Mouse (Mus musculus) CH12.LX (cell line): ENCODE measurements around the gene Asap2. TPM values are rescaled to one million over a fixed set of nuclear protein-coding genes. Genes with fewer than 3 reads are reported as not detected.

Experiments used
- DNase-seq: peaks from one replicate; pipeline ENCODE4 v3.0.0-alpha.2; 2013; ENCODE audit errors: extremely low read depth
- H3K27ac ChIP-seq: 2 replicates; pipeline ENCODE4 v1.5.1; 2012; ENCODE audit warnings: low read depth, mild to moderate bottlenecking, control low read depth, moderate library complexity; ENCODE audit not compliant: insufficient read depth
- H3K27me3 ChIP-seq: replicated peaks from 2 replicates; pipeline ENCODE3; 2012; ENCODE audit warnings: inconsistent platforms
- H3K36me3 ChIP-seq, 2 experiments: replicated peaks in 1 of 2; 2 replicates each; pipeline versions ENCODE3 to v1.6.1; 2012; ENCODE audit warnings: inconsistent platforms in 1 of 2, low read length in 1 of 2, mild to moderate bottlenecking in 1 of 2, mixed read lengths in 1 of 2, moderate library complexity in 1 of 2; ENCODE audit not compliant: control insufficient read depth in 1 of 2, insufficient read depth in 1 of 2
- H3K4me1 ChIP-seq, 2 experiments: 2 replicates each; pipeline ENCODE4 v1.6.1; 2012; ENCODE audit warnings: inconsistent platforms in 1 of 2, moderate library complexity in 1 of 2; ENCODE audit not compliant: insufficient read depth in 2 of 2, control insufficient read depth in 1 of 2
- H3K4me2 ChIP-seq: 2 replicates; pipeline ENCODE4 v1.6.1; 2012; ENCODE audit warnings: low read depth, mild to moderate bottlenecking, control low read depth; ENCODE audit not compliant: poor library complexity, insufficient read depth, severe bottlenecking
- H3K4me3 ChIP-seq, 3 experiments: fragments of 150-350 bp in 1 of 3; sonication (generic) in 1 of 3; replicated peaks in 1 of 3; 2 replicates each; pipeline versions ENCODE3 to v1.5.1; 2011 to 2012; ENCODE audit warnings: low read depth in 2 of 3, low read length in 2 of 3, mild to moderate bottlenecking in 2 of 3, moderate library complexity in 2 of 3, control low read depth in 1 of 3, improper control_type of control experiment in 1 of 3, inconsistent platforms in 1 of 3, mixed read lengths in 1 of 3; ENCODE audit not compliant: poor library complexity in 1 of 3
- H3K79me2 ChIP-seq: replicated peaks from 2 replicates; pipeline ENCODE4 v1.6.1; 2012; ENCODE audit warnings: mild to moderate bottlenecking, moderate library complexity; ENCODE audit not compliant: control insufficient read depth, poor library complexity, insufficient read depth, severe bottlenecking; ENCODE audit errors: extremely low read depth
- H3K9ac ChIP-seq: 2 replicates; pipeline ENCODE4 v1.6.1; 2012; ENCODE audit warnings: low read depth, mild to moderate bottlenecking, control low read depth, moderate library complexity; ENCODE audit not compliant: insufficient read depth
- H3K9me3 ChIP-seq: replicated peaks from 2 replicates; pipeline ENCODE3; 2012; ENCODE audit warnings: low read length, inconsistent platforms, mixed read lengths
- CTCF ChIP-seq, 2 experiments: IDR thresholded peaks in 1 of 2; conservative IDR thresholded peaks in 1 of 2; 2 replicates each; pipeline ENCODE4 v1.5.1; 2011 to 2012; ENCODE audit warnings: low read depth in 2 of 2, low read length in 2 of 2, improper control_type of control experiment in 1 of 2, inconsistent platforms in 1 of 2, mild to moderate bottlenecking in 1 of 2, moderate library complexity in 1 of 2
- E2F4 ChIP-seq: IDR thresholded peaks from 2 replicates; pipeline ENCODE4 v1.6.1; 2011; ENCODE audit warnings: low read depth, low read length, improper control_type of control experiment; ENCODE audit not compliant: insufficient replicate concordance
- ELF1 ChIP-seq: IDR thresholded peaks from 2 replicates; pipeline ENCODE4 v1.6.1; 2014; ENCODE audit warnings: low read depth, mild to moderate bottlenecking, inconsistent platforms, low read length, improper control_type of control experiment
- EP300 ChIP-seq: IDR thresholded peaks from 2 replicates; pipeline ENCODE4 v1.6.1; 2011; ENCODE audit warnings: low read length, improper control_type of control experiment
- HCFC1 ChIP-seq: IDR thresholded peaks from 2 replicates; pipeline ENCODE4 v1.6.1; 2012; ENCODE audit warnings: low read depth, mild to moderate bottlenecking, inconsistent platforms, low read length, improper control_type of control experiment
- JUN ChIP-seq: IDR thresholded peaks from 2 replicates; pipeline ENCODE4 v1.6.1; 2011; ENCODE audit warnings: low read depth, mild to moderate bottlenecking, low read length, improper control_type of control experiment, moderate library complexity; ENCODE audit not compliant: insufficient read depth
- JUND ChIP-seq: conservative IDR thresholded peaks from 2 replicates; pipeline ENCODE4 v1.6.1; 2011; ENCODE audit warnings: low read depth, low read length, improper control_type of control experiment
- MAZ ChIP-seq: IDR thresholded peaks from 2 replicates; pipeline ENCODE4 v1.6.1; 2012; ENCODE audit warnings: low read depth, mild to moderate bottlenecking, inconsistent platforms, low read length, improper control_type of control experiment, moderate library complexity
- MEF2A ChIP-seq: IDR thresholded peaks from 2 replicates; pipeline ENCODE4 v1.6.1; 2014; ENCODE audit warnings: low read depth, mild to moderate bottlenecking, inconsistent platforms, low read length, improper control_type of control experiment, borderline replicate concordance
- MYC ChIP-seq: IDR thresholded peaks from 2 replicates; pipeline ENCODE4 v1.6.1; 2011; ENCODE audit warnings: low read depth, mild to moderate bottlenecking, improper control_type of control experiment, low read length
- NELFE ChIP-seq: IDR thresholded peaks from 2 replicates; pipeline ENCODE4 v1.6.1; 2011; ENCODE audit warnings: low read depth, low read length, improper control_type of control experiment
- PAX5 ChIP-seq: IDR thresholded peaks from 2 replicates; pipeline ENCODE4 v1.6.1; 2012; ENCODE audit warnings: low read length, inconsistent platforms, mixed read lengths
- POLR2AphosphoS2 ChIP-seq: IDR thresholded peaks from 2 replicates; pipeline ENCODE4 v1.6.1; 2011; ENCODE audit warnings: low read depth, low read length, improper control_type of control experiment
- RAD21 ChIP-seq: IDR thresholded peaks from 2 replicates; pipeline ENCODE4 v1.6.1; 2011; ENCODE audit warnings: low read depth, mild to moderate bottlenecking, low read length, improper control_type of control experiment, moderate library complexity
- TCF12 ChIP-seq: IDR thresholded peaks from 2 replicates; pipeline ENCODE4 v1.6.1; 2014; ENCODE audit warnings: low read depth, mild to moderate bottlenecking, inconsistent platforms, low read length, improper control_type of control experiment
- USF2 ChIP-seq: conservative IDR thresholded peaks from 2 replicates; pipeline ENCODE4 v1.6.1; 2011; ENCODE audit warnings: low read depth, low read length, improper control_type of control experiment
- ZC3H11A ChIP-seq: IDR thresholded peaks from 2 replicates; pipeline ENCODE4 v1.6.1; 2012; ENCODE audit warnings: low read depth, mild to moderate bottlenecking, inconsistent platforms, low read length, improper control_type of control experiment
- dilution Hi-C: fragments of 300-500 bp; cut with MboI; formaldehyde crosslinking; loops from 2 replicates; pipeline ENCODE4 v1.14.3; 2020; ENCODE audit warnings: low sequenced_read_pairs; ENCODE audit not compliant: extremely low pct_unique_long_range_greater_than_20kb, extremely low pct_ligation_motif_present
- in situ Hi-C: fragments of 300-500 bp; cut with MboI; formaldehyde crosslinking; loops from 3 replicates; pipeline ENCODE4 v1.14.3; 2019; ENCODE audit warnings: low sequenced_read_pairs, low pct_ligation_motif_present, low pct_unique_long_range_greater_than_20kb, mixed read lengths
- polyA plus RNA-seq: library from polyadenylated mRNA; unstranded; fragments of >175 nt; gene quantifications from 2 replicates; pipeline ENCODE4 v1.2.1, GENCODE M21; 2012; ENCODE audit warnings: low read depth; ENCODE audit not compliant: insufficient read length
- total RNA-seq, 2 experiments: library from RNA; depleted of rRNA; stranded (reverse); fragments of 300-350 nt in 1 of 2; fragments of >200 nt in 1 of 2; gene quantifications; 2 replicates each; pipeline ENCODE4 v1.2.3; 2012 to 2014

The Asap2 gene
- total and polyA plus RNA-seq, 3 experiments: 0.17 to 0.64 (median 0.17) TPM

DNA sequence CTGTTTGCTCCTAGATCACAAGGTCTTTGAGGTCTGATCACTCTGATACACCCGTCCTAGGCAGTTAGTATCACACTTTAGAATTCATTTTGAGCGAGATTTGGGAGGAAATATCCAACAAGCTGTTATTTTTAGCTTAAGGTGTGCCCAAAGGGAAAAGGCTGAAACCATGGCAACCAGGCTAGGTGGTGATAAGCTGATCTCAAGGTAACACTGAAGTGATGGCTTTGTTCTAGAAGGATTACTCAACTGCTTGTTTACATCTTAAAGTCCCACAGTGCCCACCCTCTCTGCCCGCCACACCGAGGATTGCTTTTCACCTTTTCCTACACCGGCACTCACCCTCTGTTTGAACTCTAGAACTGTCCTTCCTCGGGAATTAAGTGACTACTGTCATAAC lies 299.4 kb downstream of the Asap2 start:
- in situ Hi-C loops: loop anchor here (25.0 kb wide), 1 partner anchor 323 kb away; no protein-coding TSS in a partner anchor
- Histone ChIP-seq H3K79me2 (peaks cover 38% of the 10 kb centered on the region), H3K27ac (no peak overlapping the region)
- no peak for TF ChIP-seq E2F4
- TF ChIP-seq CTCF (conservative IDR thresholded peaks at IDR 0.05 in 1 of 2, IDR thresholded peaks at IDR 0.05 in 1 of 2; ENCODE audit: low read depth in 2 of 2, low read length in 2 of 2): no peak
- TF ChIP-seq RAD21: no peak
- TF ChIP-seq, all 38 proteins: peak for 0
- H3K9me3 ChIP-seq: no peaks in the 10 kb centered on the region
- peaks cover 6 to 17% of the 10 kb centered on the region in 2 experiments; a peak in 3 of 4 replicates for H3K4me1 ChIP-seq
- H3K27me3 ChIP-seq: no peaks in the 10 kb centered on the region
- DNase-seq: no peak
- dilution Hi-C loops: no loop called here
- no peak overlapping the region for H3K9ac ChIP-seq
- peaks cover 40 to 66% of the 10 kb centered on the region in 2 experiments for H3K36me3 ChIP-seq
- no peak overlapping the region for H3K4me2 ChIP-seq
- H3K4me3 ChIP-seq: no peak overlapping the region

DNA sequence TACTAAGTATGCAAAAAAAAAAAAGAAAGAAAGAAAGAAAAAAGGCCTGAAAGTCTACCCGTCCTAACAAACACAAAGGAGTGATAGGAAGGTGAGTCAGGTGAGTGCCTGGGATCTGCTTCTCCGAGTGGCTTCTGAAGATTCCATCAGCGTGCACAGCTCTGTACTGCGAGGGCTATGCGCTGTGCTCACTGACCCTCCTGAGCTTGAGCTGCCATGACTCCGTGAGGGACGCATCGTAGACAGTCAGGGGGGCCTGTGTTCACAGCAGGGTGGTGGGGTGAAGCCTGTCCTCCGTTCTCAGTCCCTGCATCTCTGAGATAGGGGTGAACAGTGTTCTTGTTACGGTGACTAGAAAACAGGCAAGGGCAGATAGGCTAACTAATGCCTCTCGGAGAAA lies 308.6 kb downstream of the Asap2 start:
- in situ Hi-C loops: loop anchor here (25.0 kb wide), 1 partner anchor 313 kb away; no protein-coding TSS in a partner anchor
- Histone ChIP-seq H3K36me3 (peaks cover 75 to 89% of the 10 kb centered on the region in 2 experiments), H3K4me1 (no peaks in the 10 kb centered on the region), H3K4me2 (no peak overlapping the region), H3K27ac (no peak overlapping the region), H3K79me2 (no peaks in the 10 kb centered on the region), H3K27me3 (no peaks in the 10 kb centered on the region), H3K9ac (no peak overlapping the region), H3K9me3 (no peaks in the 10 kb centered on the region), H3K4me3 (no peak overlapping the region)
- DNase-seq: no peak
- dilution Hi-C loops: no loop called here
- TF ChIP-seq MYC: no peak
- no peak for TF ChIP-seq PAX5
- TF ChIP-seq POLR2AphosphoS2: no peak
- TF ChIP-seq EP300: no peak
- TF ChIP-seq MAZ: no peak
- no peak for TF ChIP-seq HCFC1
- no peak for TF ChIP-seq TCF12
- TF ChIP-seq RAD21: no peak
- TF ChIP-seq ELF1: no peak
- no peak for TF ChIP-seq USF2
- no peak for TF ChIP-seq CTCF (conservative IDR thresholded peaks at IDR 0.05 in 1 of 2, IDR thresholded peaks at IDR 0.05 in 1 of 2; ENCODE audit: low read depth in 2 of 2, low read length in 2 of 2)
- TF ChIP-seq ZC3H11A: no peak
- no peak for TF ChIP-seq JUND
- no peak for TF ChIP-seq NELFE
- no peak for TF ChIP-seq MEF2A
- TF ChIP-seq JUN: no peak
